Mouse (Mus musculus) heart, adult 2 months (tissue): ENCODE measurements around the gene Dnah11. TPM values are rescaled to one million over a fixed set of nuclear protein-coding genes. Genes with fewer than 3 reads are reported as not detected.

ENCODE experiments used
- DNase-seq, 2 experiments: peaks; one replicate each; pipeline ENCODE4 v3.0.0; 2021
- H3K27ac ChIP-seq: fragments of 200-600 bp; 2 replicates; pipeline ENCODE4 v1.8.1; 2022
- H3K27me3 ChIP-seq: fragments of 200-500 bp; 2 replicates; pipeline ENCODE4 v1.6.1; 2012; ENCODE audit warnings: mild to moderate bottlenecking, low read length, inconsistent platforms, mixed read lengths; ENCODE audit not compliant: control insufficient read depth, insufficient read depth
- H3K36me3 ChIP-seq: fragments of 200-500 bp; 2 replicates; pipeline ENCODE4 v1.6.1; 2012; ENCODE audit warnings: low read length, inconsistent platforms; ENCODE audit not compliant: control insufficient read depth, insufficient read depth
- H3K4me1 ChIP-seq: fragments of 200-500 bp; 2 replicates; pipeline ENCODE4 v1.6.1; 2011; ENCODE audit warnings: low read length; ENCODE audit not compliant: control insufficient read depth, insufficient read depth
- H3K4me3 ChIP-seq: fragments of 200-600 bp; 2 replicates; pipeline ENCODE4 v1.8.1; 2022
- H3K79me2 ChIP-seq: fragments of 200-500 bp; replicated peaks from 2 replicates; pipeline ENCODE4 v1.6.1; 2012; ENCODE audit warnings: mild to moderate bottlenecking, inconsistent platforms, low read length, moderate library complexity, mixed read lengths; ENCODE audit not compliant: control insufficient read depth, insufficient read depth
- H3K9ac ChIP-seq: fragments of 200-500 bp; 2 replicates; pipeline ENCODE4 v1.6.1; 2012; ENCODE audit warnings: low read depth, mild to moderate bottlenecking, control low read depth, inconsistent platforms, low read length, mixed read lengths
- CTCF ChIP-seq: fragments of 200-600 bp; IDR thresholded peaks from 2 replicates; pipeline ENCODE4 v1.8.1; 2022; ENCODE audit warnings: antibody characterized with exemption, mild to moderate bottlenecking, moderate library complexity
- EP300 ChIP-seq: fragments of 200-500 bp; IDR thresholded peaks from 2 replicates; pipeline ENCODE4 v1.6.1; 2011; ENCODE audit warnings: low read depth, low read length, control low read depth; ENCODE audit not compliant: insufficient read depth
- POLR2A ChIP-seq: fragments of 200-500 bp; IDR thresholded peaks from 2 replicates; pipeline ENCODE4 v1.6.1; 2011; ENCODE audit warnings: mild to moderate bottlenecking, low read depth, low read length, control low read depth; ENCODE audit not compliant: insufficient read depth
- WGBS: fragments of 180-500 bp; shearing (Covaris S2); methylation state at CpG from one replicate; pipeline ENCODE4 v1.1.7; 2018; 5-methylcytosine and 5-hydroxymethylcytosine counted together
- intact Hi-C: fragments of 180-260 bp; cut with DNase I; formaldehyde crosslinking; loops from one replicate; pipeline ENCODE4 v1.15.1; 2025
- polyA plus RNA-seq: library from polyadenylated mRNA; depleted of rRNA; stranded (reverse); fragments of >200 nt; gene quantifications from 2 replicates; pipeline ENCODE4 v1.2.3, GENCODE M21; 2012
- total RNA-seq, 2 experiments: library from RNA; stranded (reverse); gene quantifications; 2 replicates each; pipeline ENCODE4 v1.2.3; 2021

Dnah11 gene
- total and polyA plus RNA-seq, 3 experiments = 0.10 TPM; not detected in 2

DNA sequence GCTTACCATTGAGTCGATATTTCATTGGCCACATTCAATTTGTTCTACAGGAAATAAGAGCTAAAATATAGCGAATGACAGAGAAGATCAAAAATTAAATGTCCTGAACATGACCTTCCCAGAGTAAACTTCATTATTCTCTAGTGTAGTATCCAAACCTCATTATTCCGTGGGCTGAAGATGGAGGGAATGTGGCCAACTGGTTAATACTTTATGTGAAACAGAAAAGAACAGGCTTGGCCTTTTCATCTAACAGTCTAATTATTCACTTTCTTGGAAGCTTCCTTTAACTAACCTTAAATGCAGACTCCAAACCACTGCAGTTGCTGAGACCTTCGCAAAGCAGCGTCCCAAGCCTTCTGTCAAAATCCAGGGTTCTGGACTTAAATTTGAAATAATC lies 41.9 kb downstream of the Dnah11 start:
- H3K27me3 ChIP-seq = no peaks in the 10 kb centered on the region
- TF ChIP-seq CTCF = no peak
- TF ChIP-seq EP300 = no peak

DNA sequence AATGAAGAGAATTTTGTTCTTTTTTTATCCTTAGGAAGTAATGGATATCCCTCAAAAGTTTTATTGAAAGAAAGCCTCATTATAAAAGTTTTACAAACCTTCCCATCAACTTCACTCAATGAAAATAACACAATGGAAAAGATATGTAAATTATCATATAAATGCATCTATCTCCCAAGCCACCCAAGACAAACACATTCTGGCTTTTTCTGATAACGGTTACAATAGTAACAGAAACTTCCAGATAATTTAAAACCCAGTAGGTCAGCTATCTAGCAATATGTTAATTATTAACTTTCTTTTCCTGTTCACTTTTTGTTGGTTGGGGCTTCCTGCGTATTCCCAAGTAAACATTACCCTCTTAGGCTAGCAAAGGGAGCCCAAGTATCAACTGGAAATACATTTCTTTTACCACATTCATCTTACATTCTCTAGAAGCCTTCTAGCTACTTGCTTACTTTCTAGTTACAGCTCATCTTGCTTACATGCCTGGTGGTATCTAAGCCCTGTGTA lies 51.3 kb downstream of the Dnah11 start:
- no peaks in the 10 kb centered on the region for H3K4me1 ChIP-seq
- intact Hi-C loops = no loop called here
- no peaks in the 10 kb centered on the region for H3K36me3 ChIP-seq
- H3K27me3 ChIP-seq = no peaks in the 10 kb centered on the region
- TF ChIP-seq EP300 (no peak), CTCF (no peak), POLR2A (no peak)
- DNase-seq = no peak
- no peak overlapping the region for H3K9ac ChIP-seq
- H3K27ac ChIP-seq = no peak overlapping the region
- H3K4me3 ChIP-seq = no peak overlapping the region
- 80% methylated on average over 2 of the region's 2 CpGs for WGBS
- H3K79me2 ChIP-seq = no peaks in the 10 kb centered on the region

More for the DNA sequence above, 41.9 kb downstream of the Dnah11 start:
- H3K79me2 ChIP-seq = no peaks in the 10 kb centered on the region
- intact Hi-C loops = no loop called here
- H3K36me3 ChIP-seq = no peaks in the 10 kb centered on the region
- H3K4me3 ChIP-seq = no peak overlapping the region
- DNase-seq = no peak
- WGBS = 83% methylated on average over 5 of the region's 5 CpGs
- no peak overlapping the region for H3K9ac ChIP-seq
- no peaks in the 10 kb centered on the region for H3K4me1 ChIP-seq
- H3K27ac ChIP-seq = no peak overlapping the region

DNA sequence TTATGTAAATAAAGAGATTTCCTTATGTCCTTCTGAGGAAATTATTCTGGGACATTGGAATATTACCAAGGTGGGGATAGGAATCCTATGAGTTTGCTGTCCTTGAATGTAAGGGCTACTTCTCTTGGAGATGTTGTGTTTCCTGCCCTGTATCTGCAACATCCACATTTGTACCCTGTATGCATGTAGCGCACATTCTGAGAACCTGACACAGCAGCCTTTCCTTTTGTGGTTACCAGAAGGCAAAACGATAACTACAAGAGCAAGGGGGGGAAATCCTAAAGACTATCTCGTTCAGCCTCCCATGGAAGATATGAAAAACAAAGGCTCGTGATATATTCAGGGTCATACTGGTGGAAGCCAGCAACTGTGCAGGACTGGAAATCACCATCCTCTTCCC lies 70.7 kb downstream of the Dnah11 start:
- no peaks in the 10 kb centered on the region for H3K36me3 ChIP-seq
- H3K27me3 ChIP-seq = no peaks in the 10 kb centered on the region
- DNase-seq = no peak
- no peak overlapping the region for H3K27ac ChIP-seq
- no peak overlapping the region for H3K4me3 ChIP-seq
- TF ChIP-seq CTCF = no peak
- no peak for TF ChIP-seq EP300
- TF ChIP-seq POLR2A = no peak
- no peaks in the 10 kb centered on the region for H3K79me2 ChIP-seq
- no peaks in the 10 kb centered on the region for H3K4me1 ChIP-seq
- no peak overlapping the region for H3K9ac ChIP-seq
- 49% methylated on average over 4 of the region's 4 CpGs for WGBS
- intact Hi-C loops = no loop called here

DNA sequence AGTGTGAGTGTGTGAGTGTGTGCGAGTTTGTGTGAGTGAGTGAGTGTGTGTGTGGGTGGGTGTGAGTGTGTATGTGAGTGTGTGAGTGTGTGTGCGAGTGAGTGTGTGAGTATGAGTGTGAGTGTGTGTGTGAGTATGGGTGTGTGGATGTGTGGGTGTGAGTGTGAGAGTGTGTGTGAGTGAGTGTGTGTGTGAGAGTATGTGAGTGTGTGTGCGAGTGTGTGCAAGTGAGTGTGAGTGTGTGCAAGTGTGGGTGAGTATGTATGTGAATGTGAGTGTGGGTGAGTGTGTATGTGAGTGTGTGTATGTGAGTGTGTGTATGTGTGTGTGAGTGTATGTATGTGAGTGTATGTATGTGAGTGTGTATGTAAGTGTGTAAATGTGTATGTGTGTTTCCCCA lies 79.2 kb downstream of the Dnah11 start:
- 92% methylated on average over 3 of the region's 3 CpGs for WGBS
- DNase-seq = no peak
- TF ChIP-seq CTCF = no peak
- no peak for TF ChIP-seq EP300
- TF ChIP-seq POLR2A = no peak

DNA sequence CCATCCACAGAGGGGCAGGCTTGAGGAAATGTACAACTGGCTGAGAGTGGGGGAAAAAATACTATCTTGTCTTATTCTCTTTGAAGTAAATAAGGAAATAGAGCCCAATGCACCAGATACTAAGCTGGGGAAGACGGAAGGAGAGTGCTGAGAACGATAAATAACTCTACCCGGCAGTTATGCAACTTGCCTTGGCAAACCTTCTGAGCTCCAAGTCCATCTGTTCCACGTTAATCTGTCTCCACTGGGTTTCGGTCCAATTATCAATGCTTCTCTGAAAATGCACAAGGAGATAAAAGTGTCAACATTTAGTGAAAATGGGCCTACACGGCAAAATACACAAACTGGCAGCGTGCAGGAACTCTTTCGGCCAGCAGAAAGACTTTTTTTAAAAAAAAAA lies 86.2 kb downstream of the Dnah11 start:
- TF ChIP-seq EP300 (no peak), CTCF (no peak), POLR2A (no peak)
- H3K4me3 ChIP-seq = no peak overlapping the region
- no peak overlapping the region for H3K27ac ChIP-seq
- no peaks in the 10 kb centered on the region for H3K79me2 ChIP-seq
- H3K27me3 ChIP-seq = no peaks in the 10 kb centered on the region
- no peaks in the 10 kb centered on the region for H3K36me3 ChIP-seq
- 49% methylated on average over 8 of the region's 8 CpGs for WGBS
- intact Hi-C loops = no loop called here
- no peak overlapping the region for H3K9ac ChIP-seq
- H3K4me1 ChIP-seq = no peaks in the 10 kb centered on the region
- peak; percentile 20 to 26 for DNase-seq

More for the DNA sequence above, 79.2 kb downstream of the Dnah11 start:
- Histone ChIP-seq H3K9ac (no peak overlapping the region), H3K36me3 (no peaks in the 10 kb centered on the region), H3K27me3 (no peaks in the 10 kb centered on the region), H3K4me3 (no peak overlapping the region), H3K4me1 (no peaks in the 10 kb centered on the region), H3K79me2 (no peaks in the 10 kb centered on the region), H3K27ac (no peak overlapping the region)
- intact Hi-C loops = no loop called here

DNA sequence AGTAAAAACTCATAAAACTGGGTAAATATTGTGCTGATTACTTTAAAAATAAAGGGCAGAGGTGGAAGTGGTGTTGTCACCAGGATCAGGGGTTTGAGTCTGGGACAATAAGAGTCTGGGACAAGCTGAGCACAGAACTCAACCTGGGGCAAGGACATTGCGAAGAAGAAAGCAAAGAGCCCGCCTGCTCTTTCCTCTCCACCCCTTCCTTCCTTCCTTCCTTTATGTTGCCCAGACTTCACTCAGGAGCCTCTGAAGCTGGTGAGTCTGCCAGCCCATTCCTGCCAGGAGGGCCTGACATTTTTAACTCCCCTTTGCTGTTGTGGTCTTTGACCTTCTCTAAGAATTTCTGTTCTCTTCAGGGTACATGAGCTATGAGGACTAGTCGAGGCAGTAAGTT lies 86.9 kb downstream of the Dnah11 start:
- Histone ChIP-seq H3K27ac (no peak overlapping the region), H3K36me3 (no peaks in the 10 kb centered on the region), H3K27me3 (no peaks in the 10 kb centered on the region), H3K79me2 (no peaks in the 10 kb centered on the region), H3K9ac (no peak overlapping the region), H3K4me1 (no peaks in the 10 kb centered on the region), H3K4me3 (no peak overlapping the region)
- 44% methylated on average over 3 of the region's 3 CpGs for WGBS
- TF ChIP-seq EP300 (no peak), CTCF (no peak), POLR2A (no peak)
- DNase-seq = no peak
- intact Hi-C loops = no loop called here

DNA sequence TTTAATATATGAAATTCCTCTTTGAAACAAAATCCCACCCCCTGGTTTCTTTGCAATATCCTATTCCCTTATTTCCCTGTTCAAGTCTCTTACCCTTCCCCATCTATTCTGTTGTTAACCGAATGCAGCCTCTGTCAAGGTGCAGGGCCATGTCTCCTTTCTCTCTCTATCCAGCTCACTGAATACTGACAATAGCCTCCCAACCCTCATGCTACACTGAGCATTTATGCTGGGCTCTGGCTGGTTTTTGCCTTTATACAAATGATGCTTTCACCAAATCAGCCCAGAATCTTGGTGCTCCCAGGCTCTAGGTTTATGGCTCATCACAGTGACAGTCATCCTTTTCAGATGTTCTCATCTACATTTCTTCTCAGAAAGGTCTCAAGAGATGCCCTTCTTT lies 91.1 kb downstream of the Dnah11 start:
- no peaks in the 10 kb centered on the region for H3K36me3 ChIP-seq
- 93% methylated on average over 1 of the region's 1 CpGs for WGBS
- no peaks in the 10 kb centered on the region for H3K27me3 ChIP-seq
- no peak overlapping the region for H3K4me3 ChIP-seq
- H3K9ac ChIP-seq = no peak overlapping the region
- TF ChIP-seq POLR2A = no peak
- H3K27ac ChIP-seq = no peak overlapping the region
- DNase-seq = no peak
- no peaks in the 10 kb centered on the region for H3K4me1 ChIP-seq
- intact Hi-C loops = no loop called here
- H3K79me2 ChIP-seq = no peaks in the 10 kb centered on the region
